Mouse (Mus musculus) layer of hippocampus, postnatal 25 days (tissue): ENCODE results near the gene Olfr523. TPM values are rescaled to one million over a fixed set of nuclear protein-coding genes. Genes with fewer than 3 reads are reported as not detected.

Source experiments
- DNase-seq, 2 experiments: peaks; one replicate each; pipeline ENCODE4 v3.0.0; 2022; ENCODE audit warnings: mixed read lengths in 2 of 2, low spot score in 1 of 2; ENCODE audit errors: extremely low spot score in 1 of 2
- total RNA-seq, 2 experiments: library from RNA; stranded (reverse); gene quantifications; 2 replicates each; pipeline ENCODE4 v1.2.3; 2021

The Olfr523 gene
- total RNA-seq, 2 experiments from 2014 or later = 0.25 TPM; not detected in 1

- no peak for DNase-seq
These were observed 2.2 kb upstream of the Olfr523 start for GRCm38 (mm10) chr7:140170863-140171262.

GRCm38 (mm10) chr7:140179176-140179575 lies 6.2 kb downstream of the Olfr523 start:
- DNase-seq = no peak

GRCm38 (mm10) chr7:140180692-140181091 lies 7.7 kb downstream of the Olfr523 start:
- no peak for DNase-seq

- DNase-seq = no peak
These were observed 11.2 kb downstream of the Olfr523 start for GRCm38 (mm10) chr7:140184206-140184605.

- DNase-seq = peak in 1 of 2 experiments; percentile 42
These were observed 13.9 kb downstream of the Olfr523 start for GRCm38 (mm10) chr7:140186646-140187620.

GRCm38 (mm10) chr7:140187721-140188390 lies 14.8 kb downstream of the Olfr523 start:
- DNase-seq = peak in 1 of 2 experiments; percentile 20

- DNase-seq = peak in 1 of 2 experiments; percentile 19
These were observed 15.6 kb downstream of the Olfr523 start for GRCm38 (mm10) chr7:140188391-140189328.

GRCm38 (mm10) chr7:140190435-140190834 lies 17.4 kb downstream of the Olfr523 start:
- no peak for DNase-seq

GRCm38 (mm10) chr7:140192445-140192844 lies 19.4 kb downstream of the Olfr523 start:
- no peak for DNase-seq

GRCm38 (mm10) chr7:140192851-140193250 lies 19.8 kb downstream of the Olfr523 start:
- DNase-seq = no peak

- no peak for DNase-seq
These were observed 21.0 kb downstream of the Olfr523 start for GRCm38 (mm10) chr7:140194031-140194430.

GRCm38 (mm10) chr7:140196002-140196401 lies 23.0 kb downstream of the Olfr523 start:
- DNase-seq = no peak

GRCm38 (mm10) chr7:140201090-140201489 lies 28.1 kb downstream of the Olfr523 start:
- no peak for DNase-seq

GRCm38 (mm10) chr7:140205864-140206263 lies 32.8 kb downstream of the Olfr523 start, which contains the start of gene Olfr524:
Gene Olfr524, minus strand, starts transcription at chr7:140205964.
- no peak for DNase-seq

GRCm38 (mm10) chr7:140206904-140207303 lies 33.9 kb downstream of the Olfr523 start:
- DNase-seq = no peak

- no peak for DNase-seq
These were observed 35.1 kb downstream of the Olfr523 start for GRCm38 (mm10) chr7:140208153-140208552.

- no peak for DNase-seq
These were observed 35.7 kb downstream of the Olfr523 start for GRCm38 (mm10) chr7:140208677-140209076.

- DNase-seq = no peak
These were observed 40.8 kb downstream of the Olfr523 start for GRCm38 (mm10) chr7:140213841-140214240.

- DNase-seq = no peak
These were observed 45.0 kb downstream of the Olfr523 start, which contains the start of gene Cd163l1 for GRCm38 (mm10) chr7:140217967-140218366. Gene Cd163l1, plus strand, starts transcription at chr7:140218267.

GRCm38 (mm10) chr7:140219268-140219667 lies 46.3 kb downstream of the Olfr523 start:
- no peak for DNase-seq
